Mouse (Mus musculus): ENCODE results near the gene Tacc2. TPM values are rescaled to one million over a fixed set of nuclear protein-coding genes. Genes with fewer than 3 reads are reported as not detected.

Tacc2 gene
- polyA plus RNA-seq, 1 experiment from 2014 or later: 45.2 TPM

- no peak overlapping the region for H3K9ac ChIP-seq
- no peak overlapping the region for H3K27ac ChIP-seq
- peaks cover 42% of the 10 kb centered on the region for H3K4me1 ChIP-seq
- H3K9me3 ChIP-seq (replicated peaks): no peaks in the 10 kb centered on the region
- no peak overlapping the region for H3K4me2 ChIP-seq
- no peak overlapping the region for H3K4me3 ChIP-seq
- ATAC-seq: no peak
- WGBS: 93% methylated on average over 6 of the region's 6 CpGs
- peaks cover 18% of the 10 kb centered on the region for H3K36me3 ChIP-seq (ENCODE audit: poor library complexity, severe bottlenecking)
- H3K27me3 ChIP-seq: no peaks in the 10 kb centered on the region
Observed at GRCm38 (mm10) chr7:130716989-130717388, 139.8 kb downstream of the Tacc2 start.

- Histone ChIP-seq H3K4me3 (no peak overlapping the region), H3K36me3 (ENCODE audit: poor library complexity, severe bottlenecking) (peaks cover 31% of the 10 kb centered on the region), H3K9ac (peak overlapping the region; percentile 39; the same call in 1 of the 2 replicates), H3K9me3 (replicated peaks) (no peaks in the 10 kb centered on the region), H3K4me2 (peak overlapping the region; percentile 28), H3K4me1 (peaks cover 28% of the 10 kb centered on the region), H3K27me3 (no peaks in the 10 kb centered on the region), H3K27ac (peak overlapping the region; percentile 77)
- peak; percentile 38; the same call in 1 of the 2 replicates for ATAC-seq
- 7% methylated on average over 16 of the region's 16 CpGs for WGBS
Observed at GRCm38 (mm10) chr7:130719931-130720598, 142.8 kb downstream of the Tacc2 start.

- Histone ChIP-seq H3K4me1 (peaks cover 22% of the 10 kb centered on the region), H3K36me3 (ENCODE audit: poor library complexity, severe bottlenecking) (peaks cover 34% of the 10 kb centered on the region), H3K27me3 (no peaks in the 10 kb centered on the region), H3K27ac (peak overlapping the region; percentile 77; the same call in 1 of the 2 replicates), H3K4me3 (no peak overlapping the region), H3K9ac (0 out of 2 replicates have a peak overlapping the region, but pooled peaks have one; percentile 39), H3K9me3 (replicated peaks) (no peaks in the 10 kb centered on the region), H3K4me2 (no peak overlapping the region; the same call in 1 of the 2 replicates)
- ATAC-seq: 0 out of 2 replicates have a peak, but pooled peaks have one; percentile 13
- 51% methylated on average over 9 of the region's 9 CpGs for WGBS
Observed at GRCm38 (mm10) chr7:130720646-130721335, 143.6 kb downstream of the Tacc2 start.

- 76% methylated on average over 3 of the region's 3 CpGs for WGBS
- peaks cover 56% of the 10 kb centered on the region for H3K36me3 ChIP-seq (ENCODE audit: poor library complexity, severe bottlenecking)
- H3K4me3 ChIP-seq: no peak overlapping the region
- H3K9me3 ChIP-seq (replicated peaks): no peaks in the 10 kb centered on the region
- H3K4me1 ChIP-seq: peaks cover 7% of the 10 kb centered on the region
- H3K27me3 ChIP-seq: no peaks in the 10 kb centered on the region
- H3K27ac ChIP-seq: 0 out of 2 replicates have a peak overlapping the region, but pooled peaks have one; percentile 0
- H3K4me2 ChIP-seq: no peak overlapping the region
- no peak for ATAC-seq
- no peak overlapping the region for H3K9ac ChIP-seq
Observed at GRCm38 (mm10) chr7:130726185-130726584, 148.9 kb downstream of the Tacc2 start.

- no peaks in the 10 kb centered on the region for H3K9me3 ChIP-seq (replicated peaks)
- no peak for ATAC-seq
- no peaks in the 10 kb centered on the region for H3K27me3 ChIP-seq
- peaks cover 58% of the 10 kb centered on the region for H3K36me3 ChIP-seq (ENCODE audit: poor library complexity, severe bottlenecking)
- 74% methylated on average over 8 of the region's 8 CpGs for WGBS
- H3K9ac ChIP-seq: no peak overlapping the region
- no peak overlapping the region for H3K4me3 ChIP-seq
- no peak overlapping the region for H3K4me2 ChIP-seq
- peaks cover 14% of the 10 kb centered on the region for H3K4me1 ChIP-seq
- H3K27ac ChIP-seq: no peak overlapping the region
Observed at GRCm38 (mm10) chr7:130726724-130727422, 149.6 kb downstream of the Tacc2 start.

- 93% methylated on average over 4 of the region's 4 CpGs for WGBS
Observed at GRCm38 (mm10) chr7:130727560-130727959, 150.3 kb downstream of the Tacc2 start.

GRCm38 (mm10) chr7:130731792-130732191 lies 154.6 kb downstream of the Tacc2 start:
- H3K36me3 ChIP-seq (ENCODE audit: poor library complexity, severe bottlenecking): peaks cover 68% of the 10 kb centered on the region
- peak overlapping the region; percentile 34; the same call in 1 of the 2 replicates for H3K9ac ChIP-seq
- peak overlapping the region; percentile 66 for H3K27ac ChIP-seq
- H3K4me3 ChIP-seq: no peak overlapping the region
- ATAC-seq: 0 out of 2 replicates have a peak, but pooled peaks have one; percentile 38
- peaks cover 31% of the 10 kb centered on the region for H3K4me1 ChIP-seq
- H3K9me3 ChIP-seq (replicated peaks): no peaks in the 10 kb centered on the region
- H3K27me3 ChIP-seq: no peaks in the 10 kb centered on the region
- WGBS: 69% methylated on average over 7 of the region's 7 CpGs
- no peak overlapping the region for H3K4me2 ChIP-seq

More at GRCm38 (mm10) chr7:130727560-130727959, 150.3 kb downstream of the Tacc2 start:
- ATAC-seq: no peak
- H3K4me3 ChIP-seq: no peak overlapping the region
- H3K27ac ChIP-seq: no peak overlapping the region
- H3K9me3 ChIP-seq (replicated peaks): no peaks in the 10 kb centered on the region
- peaks cover 58% of the 10 kb centered on the region for H3K36me3 ChIP-seq (ENCODE audit: poor library complexity, severe bottlenecking)
- H3K4me2 ChIP-seq: no peak overlapping the region
- no peak overlapping the region for H3K9ac ChIP-seq
- H3K4me1 ChIP-seq: peaks cover 20% of the 10 kb centered on the region
- H3K27me3 ChIP-seq: no peaks in the 10 kb centered on the region

- H3K4me2 ChIP-seq: no peak overlapping the region
- 0 out of 2 replicates have a peak overlapping the region, but pooled peaks have one; percentile 13 for H3K9ac ChIP-seq
- no peaks in the 10 kb centered on the region for H3K27me3 ChIP-seq
- peak overlapping the region; percentile 66 for H3K27ac ChIP-seq
- H3K4me3 ChIP-seq: no peak overlapping the region
- peak; percentile 66 for ATAC-seq
- H3K9me3 ChIP-seq (replicated peaks): no peaks in the 10 kb centered on the region
- H3K36me3 ChIP-seq (ENCODE audit: poor library complexity, severe bottlenecking): peaks cover 73% of the 10 kb centered on the region
- WGBS: 19% methylated on average over 6 of the region's 6 CpGs
- H3K4me1 ChIP-seq: peaks cover 28% of the 10 kb centered on the region
Observed at GRCm38 (mm10) chr7:130732908-130733307, 155.7 kb downstream of the Tacc2 start.

GRCm38 (mm10) chr7:130733423-130733822 lies 156.2 kb downstream of the Tacc2 start:
- WGBS: 90% methylated on average over 8 of the region's 8 CpGs
- ATAC-seq: no peak
- H3K27ac ChIP-seq: peak overlapping the region; percentile 67

GRCm38 (mm10) chr7:130734195-130734787 lies 157.1 kb downstream of the Tacc2 start:
- Histone ChIP-seq H3K9ac (no peak overlapping the region), H3K27ac (no peak overlapping the region), H3K27me3 (no peaks in the 10 kb centered on the region), H3K36me3 (ENCODE audit: poor library complexity, severe bottlenecking) (peaks cover 74% of the 10 kb centered on the region), H3K9me3 (replicated peaks) (no peaks in the 10 kb centered on the region), H3K4me2 (no peak overlapping the region), H3K4me3 (no peak overlapping the region), H3K4me1 (peaks cover 28% of the 10 kb centered on the region)
- no peak for ATAC-seq
- WGBS: 98% methylated on average over 2 of the region's 2 CpGs

More at GRCm38 (mm10) chr7:130733423-130733822, 156.2 kb downstream of the Tacc2 start:
- H3K4me1 ChIP-seq: peaks cover 28% of the 10 kb centered on the region
- H3K4me2 ChIP-seq: no peak overlapping the region
- no peak overlapping the region for H3K4me3 ChIP-seq
- no peaks in the 10 kb centered on the region for H3K9me3 ChIP-seq (replicated peaks)
- H3K27me3 ChIP-seq: no peaks in the 10 kb centered on the region
- H3K9ac ChIP-seq: no peak overlapping the region
- peaks cover 75% of the 10 kb centered on the region for H3K36me3 ChIP-seq (ENCODE audit: poor library complexity, severe bottlenecking)

GRCm38 (mm10) chr7:130741099-130741498 lies 163.9 kb downstream of the Tacc2 start:
- Histone ChIP-seq H3K27ac (no peak overlapping the region), H3K4me2 (no peak overlapping the region), H3K36me3 (ENCODE audit: poor library complexity, severe bottlenecking) (peaks cover 98% of the 10 kb centered on the region), H3K4me1 (no peaks in the 10 kb centered on the region), H3K9me3 (replicated peaks) (no peaks in the 10 kb centered on the region), H3K4me3 (no peak overlapping the region), H3K27me3 (no peaks in the 10 kb centered on the region), H3K9ac (no peak overlapping the region)
- 82% methylated on average over 4 of the region's 4 CpGs for whole genome bisulfite sequencing
- no peak for ATAC-seq

Measured in forebrain, embryonic 13.5 days (tissue).